9 mouse cellular contexts compared by ENCODE assay signal in the genomic region with DNA sequence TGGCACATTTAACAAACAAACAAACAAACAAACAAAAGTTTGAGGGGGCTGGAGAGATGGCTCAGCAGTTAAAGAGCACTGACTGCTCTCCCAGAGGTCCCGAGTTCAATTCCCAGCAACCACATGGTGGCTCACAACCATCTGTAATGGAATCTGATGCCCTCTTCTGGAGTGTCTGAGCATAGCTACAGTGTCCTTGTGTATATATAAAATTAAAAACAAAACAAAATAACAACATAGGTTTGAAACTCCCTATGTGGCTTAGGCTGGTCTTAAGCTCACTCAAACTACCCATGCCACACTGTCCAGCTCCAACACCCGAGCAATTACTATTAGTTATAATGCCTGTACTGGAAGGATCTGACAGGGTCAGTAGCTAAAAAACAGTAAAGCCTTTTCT. TPM values are rescaled to one million over a fixed set of nuclear protein-coding genes. Genes with fewer than 3 reads are reported as not detected.
DNase-seq lines count a peak whose midpoint lies in the region; ATAC-seq lines count a peak whose summit lies in the region.
"Had no signal": no experiment of that assay in that cellular context is flagged by ENCODE, and none has a peak within 500 bp of the region (broad histone marks: within the 10 kb centered on the region; RNA-seq: fewer than 3 reads in every experiment).

No protein-coding gene starts in this region.

- no peak overlapping the region for H3K27ac ChIP-seq in liver, embryonic 11.5 days (ENCODE audit: low read depth, low read length)
- no peak overlapping the region for H3K27ac ChIP-seq in embryonic facial prominence, embryonic 13.5 days
- no peak overlapping the region for H3K27ac ChIP-seq in limb, embryonic 10.5 days
- peak overlapping the region; percentile 95; the same call in 1 of the 2 replicates for H3K27ac ChIP-seq in neural tube, embryonic 15.5 days (replicated peaks)

- no peaks in the 10 kb centered on the region for H3K27me3 ChIP-seq in liver, embryonic 11.5 days (replicated peaks; ENCODE audit: control insufficient read depth, insufficient read depth, low read length)
- no peaks in the 10 kb centered on the region for H3K27me3 ChIP-seq in embryonic facial prominence, embryonic 13.5 days
- no peaks in the 10 kb centered on the region for H3K27me3 ChIP-seq in limb, embryonic 10.5 days (ENCODE audit: low read depth, poor library complexity, severe bottlenecking)
- no peaks in the 10 kb centered on the region for H3K27me3 ChIP-seq in neural tube, embryonic 15.5 days (replicated peaks)

- H3K4me1 ChIP-seq in liver, embryonic 11.5 days (replicated peaks; ENCODE audit: control insufficient read depth, insufficient read depth, low read length), result peaks cover 8% of the 10 kb centered on the region; the same call in 1 of the 2 replicates
- peaks cover 8% of the 10 kb centered on the region for H3K4me1 ChIP-seq in embryonic facial prominence, embryonic 13.5 days
- peaks cover 10% of the 10 kb centered on the region for H3K4me1 ChIP-seq in limb, embryonic 10.5 days
- peaks cover 19% of the 10 kb centered on the region for H3K4me1 ChIP-seq in neural tube, embryonic 15.5 days

- ATAC-seq in liver, embryonic 11.5 days (replicated peaks; ENCODE audit: low FRiP score), result no peak
- ATAC-seq in embryonic facial prominence, embryonic 13.5 days (ENCODE audit: insufficient number of reproducible peaks, insufficient read depth, low FRiP score, low TSS enrichment, low read depth), result no peak
- no peak for ATAC-seq in neural tube, embryonic 15.5 days (ENCODE audit: low FRiP score)

- peak overlapping the region; percentile 97 for H3K9ac ChIP-seq in liver, embryonic 11.5 days (ENCODE audit: low read depth, low read length)
- H3K9ac ChIP-seq in embryonic facial prominence, embryonic 13.5 days, result peak overlapping the region; percentile 92
- no peak overlapping the region; the same call in 1 of the 2 replicates for H3K9ac ChIP-seq in neural tube, embryonic 15.5 days (replicated peaks)

- no peak for DNase-seq in liver, embryonic 11.5 days (ENCODE audit: low spot score)
- DNase-seq in liver, result no peak
- DNase-seq in limb, embryonic 10.5 days (ENCODE audit: low spot score), result no peak
- DNase-seq in cerebellum, postnatal 36 days, result no peak
- no peak for DNase-seq in left cerebral cortex, postnatal 36 days (ENCODE audit: low spot score in 2 of 2)
- no peak for DNase-seq in layer of hippocampus, adult 11-12 months (ENCODE audit: low spot score)
- DNase-seq: adrenal gland, adult 8-10 months had no signal

- no peaks in the 10 kb centered on the region for H3K9me3 ChIP-seq in liver, embryonic 11.5 days (ENCODE audit: control insufficient read depth, low read length)
- H3K9me3 ChIP-seq in embryonic facial prominence, embryonic 13.5 days, result no peaks in the 10 kb centered on the region
- H3K9me3 ChIP-seq in limb, embryonic 10.5 days (replicated peaks), result no peaks in the 10 kb centered on the region
- no peaks in the 10 kb centered on the region for H3K9me3 ChIP-seq in neural tube, embryonic 15.5 days (replicated peaks)

- H3K4me3 ChIP-seq in liver, embryonic 11.5 days (ENCODE audit: low read depth, low read length), result peak overlapping the region; percentile 89
- peak overlapping the region; percentile 85 for H3K4me3 ChIP-seq in embryonic facial prominence, embryonic 13.5 days
- peak overlapping the region; percentile 81 for H3K4me3 ChIP-seq in limb, embryonic 10.5 days
- peak overlapping the region; percentile 86 for H3K4me3 ChIP-seq in neural tube, embryonic 15.5 days (replicated peaks)

- WGBS in liver, embryonic 11.5 days, result 86% methylated on average over 2 of the region's 2 CpGs
- 73% methylated on average over 2 of the region's 2 CpGs for WGBS in embryonic facial prominence, embryonic 13.5 days
- 87% methylated on average over 2 of the region's 2 CpGs for WGBS in limb, embryonic 10.5 days
- 84% methylated on average over 2 of the region's 2 CpGs for WGBS in neural tube, embryonic 15.5 days

- H3K36me3 ChIP-seq in liver, embryonic 11.5 days (ENCODE audit: control insufficient read depth, insufficient read depth, low read length), result peaks cover 18% of the 10 kb centered on the region
- peaks cover 24% of the 10 kb centered on the region for H3K36me3 ChIP-seq in embryonic facial prominence, embryonic 13.5 days
- peaks cover 41% of the 10 kb centered on the region for H3K36me3 ChIP-seq in limb, embryonic 10.5 days
- H3K36me3 ChIP-seq in neural tube, embryonic 15.5 days, result peaks cover 23% of the 10 kb centered on the region

- intact Hi-C loops in left cerebral cortex, postnatal 36 days (cut with DNase I), result loop anchor here (5.0 to 10.0 kb wide), 2 partner anchors 136 to 178 kb away; a partner anchor contains a TSS

- peak overlapping the region; percentile 79 for H3K4me2 ChIP-seq in liver, embryonic 11.5 days
- H3K4me2 ChIP-seq in embryonic facial prominence, embryonic 13.5 days, result peak overlapping the region; percentile 74
- peak overlapping the region; percentile 77 for H3K4me2 ChIP-seq in neural tube, embryonic 15.5 days

RNA-seq across cellular contexts. Expression of a gene that starts 1.0 kb away (rescaled TPM):
- polyA plus RNA-seq in liver, embryonic 11.5 days (2014; fragmentation: Nextera tagmentation; extraction: Ambion mirVana), result 371 and 439 TPM in 2 replicates
- 383 and 419 TPM in 2 replicates for polyA plus RNA-seq in embryonic facial prominence, embryonic 13.5 days (2015; fragmentation: Nextera tagmentation; extraction: Ambion mirVana)
- 380 and 410 TPM in 2 replicates for polyA plus RNA-seq in limb, embryonic 10.5 days (2016; fragmentation: Nextera tagmentation; extraction: Ambion mirVana)
- polyA plus RNA-seq in neural tube, embryonic 15.5 days (2015; fragmentation: Nextera tagmentation; extraction: Ambion mirVana), result 444 and 463 TPM in 2 replicates
- total RNA-seq in left cerebral cortex, postnatal 36 days (2021), result 100 to 1,000 TPM; 143 to 169 TPM

RNA-seq across cellular contexts. Expression of a gene that starts 1.2 kb away (rescaled TPM):
- polyA plus RNA-seq in liver, embryonic 11.5 days (2014; fragmentation: Nextera tagmentation; extraction: Ambion mirVana), result 87.5 and 91.4 TPM in 2 replicates
- polyA plus RNA-seq in embryonic facial prominence, embryonic 13.5 days (2015; fragmentation: Nextera tagmentation; extraction: Ambion mirVana), result 35.4 and 39.3 TPM in 2 replicates
- polyA plus RNA-seq in limb, embryonic 10.5 days (2016; fragmentation: Nextera tagmentation; extraction: Ambion mirVana), result 38.2 and 43.2 TPM in 2 replicates
- polyA plus RNA-seq in neural tube, embryonic 15.5 days (2015; fragmentation: Nextera tagmentation; extraction: Ambion mirVana), result 29.6 and 40.3 TPM in 2 replicates
- total RNA-seq in left cerebral cortex, postnatal 36 days (2021), result 10 to 100 TPM; 39.2 to 40.4 TPM

RNA-seq across cellular contexts. Expression of a gene that starts 15.9 kb away (rescaled TPM):
- polyA plus RNA-seq in liver, embryonic 11.5 days (2014; fragmentation: Nextera tagmentation; extraction: Ambion mirVana), result 10.8 and 12.1 TPM in 2 replicates
- 20.4 and 21.7 TPM in 2 replicates for polyA plus RNA-seq in embryonic facial prominence, embryonic 13.5 days (2015; fragmentation: Nextera tagmentation; extraction: Ambion mirVana)
- 15.9 and 26.5 TPM in 2 replicates for polyA plus RNA-seq in limb, embryonic 10.5 days (2016; fragmentation: Nextera tagmentation; extraction: Ambion mirVana)
- polyA plus RNA-seq in neural tube, embryonic 15.5 days (2015; fragmentation: Nextera tagmentation; extraction: Ambion mirVana), result 11.0 and 12.1 TPM in 2 replicates
- 10 to 100 TPM; 19.2 to 22.8 TPM for total RNA-seq in left cerebral cortex, postnatal 36 days (2021)

RNA-seq across cellular contexts. Expression of a gene that starts 31.0 kb away (rescaled TPM):
- polyA plus RNA-seq in liver, embryonic 11.5 days (2014; fragmentation: Nextera tagmentation; extraction: Ambion mirVana), result 20.0 and 31.5 TPM in 2 replicates
- 31.7 and 33.4 TPM in 2 replicates for polyA plus RNA-seq in embryonic facial prominence, embryonic 13.5 days (2015; fragmentation: Nextera tagmentation; extraction: Ambion mirVana)
- 53.9 and 55.4 TPM in 2 replicates for polyA plus RNA-seq in limb, embryonic 10.5 days (2016; fragmentation: Nextera tagmentation; extraction: Ambion mirVana)
- 17.7 and 21.9 TPM in 2 replicates for polyA plus RNA-seq in neural tube, embryonic 15.5 days (2015; fragmentation: Nextera tagmentation; extraction: Ambion mirVana)
- total RNA-seq in left cerebral cortex, postnatal 36 days (2021), result 10 to 100 TPM; 22.3 to 26.9 TPM

RNA-seq across cellular contexts. Expression of a gene that starts 31.1 kb away (rescaled TPM):
- polyA plus RNA-seq in liver, embryonic 11.5 days (2014; fragmentation: Nextera tagmentation; extraction: Ambion mirVana), result 55.8 and 62.5 TPM in 2 replicates
- 60.5 and 62.7 TPM in 2 replicates for polyA plus RNA-seq in embryonic facial prominence, embryonic 13.5 days (2015; fragmentation: Nextera tagmentation; extraction: Ambion mirVana)
- 75.7 and 81.6 TPM in 2 replicates for polyA plus RNA-seq in limb, embryonic 10.5 days (2016; fragmentation: Nextera tagmentation; extraction: Ambion mirVana)
- 28.3 and 35.3 TPM in 2 replicates for polyA plus RNA-seq in neural tube, embryonic 15.5 days (2015; fragmentation: Nextera tagmentation; extraction: Ambion mirVana)
- total RNA-seq in left cerebral cortex, postnatal 36 days (2021), result 10 to 100 TPM; 21.7 to 29.5 TPM
